Mouse (Mus musculus) spleen, postnatal 10 days (tissue): ENCODE results near the gene Etfbkmt.
"Not testable (repeated sequence)": the region's sequence is repeated elsewhere in the genome, so short reads cannot be mapped to it uniquely, and the experiment has no call there.

ENCODE experiments used
- DNase-seq, 2 experiments: peaks; one replicate each; pipeline ENCODE4 v3.0.0; 2021 to 2022; ENCODE audit warnings: low spot score in 2 of 2

The Etfbkmt gene

DNA sequence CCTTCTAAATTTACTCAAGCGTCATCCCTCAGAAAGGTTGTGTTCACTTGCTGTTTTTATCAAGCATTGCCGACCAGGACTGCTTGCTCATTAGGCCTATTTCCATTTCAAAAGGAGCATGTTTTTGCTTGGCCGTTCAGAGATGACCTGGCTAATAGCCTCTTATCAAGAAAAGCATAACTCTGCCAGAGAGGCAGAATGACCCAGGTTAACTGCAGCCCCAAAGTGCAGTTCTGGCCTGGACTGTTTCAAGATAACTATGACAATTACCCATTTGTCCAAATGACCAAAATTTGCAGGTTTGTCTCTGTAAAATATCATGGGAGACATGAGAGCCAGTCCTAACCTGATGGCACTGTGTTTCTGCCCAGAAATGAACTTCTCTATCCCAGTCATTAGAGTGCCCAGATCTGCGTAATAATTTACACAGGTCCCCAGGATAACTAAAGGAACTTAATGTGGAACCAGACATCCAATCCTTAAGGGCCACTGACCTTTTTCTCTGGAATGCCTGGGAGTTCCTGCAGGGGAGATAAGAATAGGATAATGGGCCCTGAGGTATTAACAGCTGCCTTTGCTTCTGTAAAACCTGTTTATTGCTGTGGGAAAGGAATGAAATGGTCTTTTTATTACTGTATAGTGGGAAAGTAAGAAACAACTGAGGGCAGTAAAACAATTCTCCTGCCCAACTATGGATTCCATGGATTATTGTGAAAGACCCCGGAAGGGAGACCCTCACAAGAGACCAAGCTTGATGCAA is 5.1 kb upstream of the Etfbkmt start:
- no peak for DNase-seq

DNA sequence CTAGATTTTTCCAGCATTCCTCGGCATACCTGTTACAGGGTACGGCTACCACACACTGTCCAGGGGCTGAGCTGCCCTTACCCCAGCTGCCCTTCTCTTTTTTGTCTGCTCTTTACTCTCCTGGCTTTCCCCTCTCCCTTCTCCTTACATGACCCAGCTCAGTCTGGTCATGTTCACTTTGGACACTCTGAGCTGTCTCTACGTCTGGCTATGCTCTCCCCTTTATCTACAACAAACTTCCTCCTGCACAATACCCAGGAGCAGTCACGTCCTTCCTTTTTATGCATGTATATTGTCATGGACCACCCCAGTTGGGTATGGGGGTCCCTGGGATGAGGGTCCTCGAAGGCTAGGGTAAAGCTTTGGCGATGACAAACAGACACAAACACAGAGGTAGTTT is 4.0 kb upstream of the Etfbkmt start:
- no peak for DNase-seq

DNA sequence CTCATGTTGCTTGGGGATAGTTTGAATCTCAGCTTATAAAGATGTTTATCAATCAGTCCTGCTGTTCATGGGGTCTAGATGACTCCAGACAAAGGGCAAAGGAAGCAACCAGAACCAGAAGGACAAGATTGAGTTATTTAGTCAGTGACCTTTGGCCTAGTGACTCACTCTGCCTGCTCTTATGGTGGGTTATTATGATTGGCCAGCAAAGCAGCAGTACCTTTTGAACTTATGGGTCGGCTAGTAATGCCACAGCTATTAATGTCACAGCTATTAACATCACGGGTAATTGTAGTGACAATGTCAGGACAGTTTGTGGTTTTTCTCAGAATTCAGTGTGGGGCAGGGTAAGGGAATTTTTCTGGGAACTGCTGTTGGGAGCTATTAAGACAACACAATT is 1.7 kb upstream of the Etfbkmt start:
- DNase-seq, result no peak

DNA sequence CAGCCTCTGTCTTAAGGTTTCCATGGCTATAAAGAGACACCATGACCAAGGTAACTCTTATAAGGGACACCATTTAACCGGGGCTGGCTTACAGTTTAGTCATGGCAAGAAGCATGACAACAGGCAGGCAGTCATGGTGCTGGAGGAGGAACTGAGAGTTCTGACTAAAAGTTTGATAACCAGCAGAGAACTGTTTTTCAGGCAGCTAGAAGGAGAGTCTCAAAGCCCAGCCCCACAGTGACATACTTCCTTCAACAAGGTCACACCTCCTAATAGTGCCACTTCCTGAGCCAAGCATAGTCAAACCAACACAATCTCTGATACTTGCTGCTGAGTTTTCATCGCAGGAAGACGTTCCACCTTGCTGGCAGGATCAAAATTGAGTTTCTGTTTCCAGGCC is 638 bp upstream of the Etfbkmt start:
- peak in 1 of 2 experiments; percentile 17 for DNase-seq

DNA sequence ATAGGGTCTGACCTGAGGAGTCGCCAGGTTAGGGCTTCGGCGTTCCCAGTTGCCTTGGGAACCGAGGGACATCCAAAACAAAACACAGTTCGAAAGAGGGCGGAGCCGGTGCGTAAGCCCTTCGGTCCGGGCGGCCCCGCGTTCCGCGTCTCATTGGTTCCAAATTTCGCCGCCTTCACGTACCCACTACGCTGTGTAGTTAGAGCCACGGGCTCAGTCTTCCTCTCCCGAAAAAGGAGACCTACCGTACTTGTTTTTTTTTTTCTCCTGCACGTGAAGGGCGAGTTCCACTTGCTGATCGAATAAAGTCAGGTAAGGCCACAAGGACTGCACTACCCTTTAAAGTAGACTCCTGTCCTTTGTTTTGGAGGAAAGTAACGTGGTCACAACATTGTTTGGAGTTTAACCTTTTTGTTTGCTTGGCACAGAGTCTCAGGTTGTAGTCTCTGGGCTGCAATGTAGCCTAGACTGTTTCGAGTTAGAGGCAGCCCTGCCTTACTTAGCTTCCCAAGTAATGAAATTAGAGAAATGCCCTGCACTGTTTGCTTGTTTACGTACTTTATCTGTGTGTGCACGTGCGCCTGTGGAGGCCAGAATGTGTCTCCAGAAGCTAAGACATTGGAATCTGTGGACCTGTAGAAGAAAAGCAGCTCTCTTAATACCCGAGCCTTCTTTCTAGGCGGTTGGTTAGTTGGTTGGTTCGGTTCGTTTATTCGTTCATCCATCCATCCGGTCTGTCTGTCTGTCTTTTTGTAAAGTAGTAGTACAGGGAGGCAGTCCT is 1.9 kb downstream of the Etfbkmt start:
- peak; percentile 82 to 89 for DNase-seq

DNA sequence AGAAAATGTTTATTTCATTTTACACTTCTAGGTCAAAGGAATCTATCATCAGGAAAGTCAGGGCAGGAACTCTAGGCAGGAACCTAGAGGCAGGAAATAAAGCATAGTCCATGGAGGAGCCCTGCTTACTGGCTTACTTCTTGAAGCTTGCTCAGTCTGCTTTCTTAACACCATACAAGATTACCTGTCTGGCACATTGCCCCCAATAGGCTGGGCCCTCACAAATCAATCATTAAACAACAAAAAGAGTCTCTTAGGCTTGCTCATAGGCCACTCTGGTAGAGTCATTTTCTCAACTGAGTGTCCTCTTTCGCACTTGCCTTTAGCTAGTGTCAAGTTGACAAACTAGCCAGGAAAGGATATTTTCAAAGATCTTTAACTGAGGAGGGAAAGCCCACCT is 5.5 kb downstream of the Etfbkmt start:
- no peak for DNase-seq

DNA sequence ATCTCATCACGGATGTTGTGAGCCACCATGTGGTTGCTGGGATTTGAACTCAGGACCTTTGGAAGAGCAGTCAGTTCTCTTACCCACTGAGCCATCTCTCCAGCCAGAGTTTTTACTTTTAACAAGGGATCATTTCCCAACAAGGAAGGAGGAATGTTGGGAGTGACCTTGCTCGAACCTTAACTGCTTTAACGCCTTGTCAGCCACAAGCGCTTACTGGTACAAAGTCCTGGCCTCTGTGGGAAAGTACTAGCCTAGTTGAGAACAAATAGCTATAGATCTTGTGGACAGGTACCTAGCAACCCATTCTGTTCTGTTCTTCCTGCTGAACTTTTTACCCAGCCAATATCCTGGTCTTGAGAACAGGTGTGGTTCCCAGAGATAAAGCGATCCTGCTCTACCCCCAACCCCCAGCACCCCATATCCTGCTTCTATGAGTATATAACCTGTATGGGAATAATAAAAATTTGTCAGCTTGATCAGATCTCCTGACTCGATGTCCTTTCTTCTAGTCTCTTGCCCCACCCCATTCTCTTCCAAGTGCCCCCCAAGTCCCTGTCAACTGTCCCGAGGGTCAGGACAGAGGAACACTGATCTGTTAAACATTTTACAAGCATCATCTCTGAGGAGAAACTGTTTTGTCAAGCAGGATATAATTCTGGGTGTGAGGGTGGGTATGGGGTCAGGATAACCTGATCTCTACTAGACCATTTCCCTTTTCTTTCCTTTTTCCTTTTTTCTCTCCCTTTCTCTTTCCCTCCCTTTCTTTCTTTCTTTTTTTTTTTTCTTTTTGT is 9.0 kb downstream of the Etfbkmt start:
- DNase-seq, result no peak

DNA sequence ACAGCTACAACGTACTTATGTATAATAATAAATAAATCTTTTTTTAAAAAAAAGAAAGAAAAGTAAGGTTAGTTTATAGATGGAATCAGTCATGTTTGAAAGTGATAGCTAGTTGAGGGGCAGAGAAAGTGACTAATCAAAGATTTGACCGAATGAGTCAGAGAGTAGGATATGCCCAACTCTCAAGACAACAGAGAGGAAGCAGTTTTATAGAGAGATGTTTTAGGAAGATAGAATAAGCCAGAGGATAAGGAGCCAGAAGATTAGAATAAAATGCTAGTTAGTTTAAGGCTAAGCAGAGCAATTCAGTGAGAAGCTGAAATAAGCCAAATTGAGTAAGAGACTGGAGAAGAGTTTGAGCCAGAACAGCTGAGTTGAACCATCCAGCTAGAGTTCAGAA is 12.5 kb downstream of the Etfbkmt start:
- no peak for DNase-seq

DNA sequence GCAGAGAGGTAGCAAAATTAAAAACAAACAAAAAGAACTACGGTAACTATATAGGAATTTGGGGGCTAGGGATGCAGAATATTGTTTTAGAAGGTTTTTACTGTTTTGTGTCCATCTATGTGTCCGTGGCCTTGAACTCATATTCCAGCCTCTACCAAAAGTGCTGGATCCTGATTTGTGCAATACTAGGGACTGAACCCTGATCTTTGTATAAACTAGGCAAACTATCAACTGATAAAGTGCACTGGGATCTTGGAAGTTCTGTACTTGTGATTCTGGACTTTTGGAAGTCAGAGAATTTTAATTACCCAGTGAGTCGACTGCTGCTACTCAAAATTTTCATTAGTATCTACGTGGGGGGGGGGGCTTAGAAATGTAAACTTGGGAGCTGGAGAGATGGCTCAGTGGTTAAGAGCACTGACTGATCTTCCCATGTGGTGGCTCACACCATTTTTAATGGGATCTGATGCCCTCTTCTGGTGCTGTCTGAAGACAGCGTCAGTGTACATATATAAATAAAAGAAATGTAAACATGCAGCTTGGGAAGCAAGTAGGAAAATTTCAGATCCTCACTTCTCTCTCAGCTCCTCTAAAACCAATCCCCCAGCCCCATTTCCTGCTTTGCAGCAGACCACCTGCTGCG is 13.9 kb downstream of the Etfbkmt start:
- DNase-seq, result no peak

DNA sequence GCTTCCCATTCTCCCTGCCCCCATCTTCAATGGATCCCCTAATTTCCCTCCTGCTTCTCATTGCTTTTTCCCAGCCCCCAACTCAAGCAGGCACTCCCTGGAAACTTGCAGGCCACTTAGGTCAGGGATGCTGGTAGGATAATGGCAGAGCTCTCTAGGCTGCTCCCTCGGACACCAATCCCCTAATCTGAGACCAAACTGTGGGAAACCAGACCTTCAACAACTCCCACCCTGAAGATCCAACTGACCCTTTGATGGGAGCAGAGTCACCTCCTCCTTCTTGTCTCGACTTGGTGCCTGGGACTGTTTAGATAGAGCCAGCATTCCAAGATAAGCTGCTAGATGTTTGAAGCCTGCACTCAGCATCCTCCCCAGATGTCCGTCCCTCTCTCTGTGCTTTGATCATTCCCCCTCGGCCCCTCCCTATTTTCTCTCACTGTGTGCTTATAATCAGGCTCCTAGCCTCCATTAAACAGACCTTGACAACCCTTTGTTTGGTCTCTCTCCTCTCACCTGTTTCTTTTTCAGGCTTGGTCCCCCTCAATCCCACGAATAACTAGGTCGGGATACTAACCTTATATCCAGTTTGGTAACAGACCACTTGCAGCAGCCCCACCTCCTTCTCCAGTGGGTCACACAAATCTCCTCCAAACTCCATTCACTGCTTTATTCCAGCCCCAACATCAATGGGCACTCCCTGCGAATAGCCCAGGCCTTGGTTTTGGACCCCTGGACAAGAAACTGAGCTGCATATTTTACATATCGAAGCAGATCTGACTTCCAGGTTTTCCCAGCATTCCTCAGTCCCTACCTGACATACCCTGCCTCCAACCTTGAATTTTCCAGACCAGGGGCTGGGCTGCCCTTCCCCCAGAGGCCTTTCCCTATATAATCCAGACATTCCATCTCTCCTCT is 14.7 kb downstream of the Etfbkmt start:
- no peak for DNase-seq

DNA sequence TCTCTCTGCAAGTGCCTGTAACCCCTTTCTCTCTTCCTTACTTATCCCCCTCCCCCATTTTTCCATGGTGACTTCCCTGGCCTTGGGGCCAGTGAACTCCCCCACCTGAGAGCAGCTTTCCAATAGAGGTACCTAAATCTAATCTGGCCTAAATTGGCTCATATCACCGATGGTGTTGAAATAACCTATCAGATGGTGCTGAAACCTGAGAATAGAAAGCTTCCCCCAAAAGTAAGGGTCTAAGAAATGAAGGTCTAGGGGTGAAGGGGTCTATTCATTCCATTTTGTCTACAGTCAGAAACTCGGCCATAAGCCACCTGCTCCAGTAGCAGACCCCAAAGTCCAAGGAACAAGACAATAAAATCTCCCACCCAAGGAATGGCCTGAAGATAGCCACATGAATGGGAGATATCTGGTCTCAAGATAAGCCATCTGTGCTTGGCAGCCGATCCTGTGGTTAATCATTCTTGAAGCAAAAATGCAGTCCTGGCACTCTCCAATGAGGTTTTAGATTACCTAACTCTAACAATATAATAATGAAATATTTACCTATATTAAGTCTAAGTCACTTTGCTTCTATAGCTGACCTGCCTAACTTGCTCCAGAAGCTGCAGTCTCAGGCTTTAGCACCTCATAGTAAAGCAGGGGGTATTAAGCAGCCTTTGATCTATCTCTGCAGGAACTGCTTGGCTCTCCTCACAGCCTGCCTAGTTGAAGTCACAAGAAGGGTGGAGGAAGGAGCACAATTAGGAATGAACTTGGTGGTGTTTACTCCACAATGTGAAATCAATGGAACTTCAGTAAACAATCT is 15.6 kb downstream of the Etfbkmt start:
- no peak for DNase-seq

DNA sequence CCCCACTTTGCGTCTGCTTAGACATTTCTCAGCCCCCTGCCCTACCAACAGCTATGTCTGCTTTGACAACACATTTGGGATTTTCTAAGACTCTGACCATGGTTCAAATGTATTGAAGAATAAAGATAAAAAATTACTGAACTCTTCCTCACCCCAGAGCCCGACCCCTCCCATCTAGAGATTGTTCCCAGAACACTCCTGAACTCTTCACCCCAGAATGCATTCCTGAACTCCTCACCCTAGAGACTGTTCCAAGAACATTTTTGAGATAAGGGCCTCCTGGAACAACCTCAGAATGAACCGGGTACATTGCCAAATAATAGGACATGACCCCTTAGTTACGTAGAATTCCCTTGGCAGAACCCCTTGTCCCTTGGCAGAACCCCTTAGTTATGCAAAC is 27.4 kb downstream of the Etfbkmt start:
- not testable (repeated sequence) for DNase-seq

DNA sequence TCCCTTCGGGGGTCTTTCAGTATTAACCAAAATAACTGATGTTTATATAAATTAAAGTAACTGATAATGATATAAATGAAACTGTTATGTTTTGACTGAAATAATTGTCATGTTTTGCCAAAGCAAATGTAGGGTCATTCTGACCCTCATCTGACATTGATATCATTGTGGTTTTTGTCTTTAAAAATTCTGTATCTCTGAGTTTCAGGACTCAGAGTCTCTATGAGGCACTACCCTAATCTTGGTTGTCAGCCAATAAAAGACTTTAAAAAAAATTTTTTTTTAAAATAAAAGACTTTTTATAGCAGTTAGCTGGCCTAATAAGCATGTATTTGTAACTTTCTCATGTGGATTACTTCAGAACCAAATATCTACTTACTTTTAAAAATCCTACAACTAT is 28.0 kb downstream of the Etfbkmt start:
- no peak for DNase-seq

DNA sequence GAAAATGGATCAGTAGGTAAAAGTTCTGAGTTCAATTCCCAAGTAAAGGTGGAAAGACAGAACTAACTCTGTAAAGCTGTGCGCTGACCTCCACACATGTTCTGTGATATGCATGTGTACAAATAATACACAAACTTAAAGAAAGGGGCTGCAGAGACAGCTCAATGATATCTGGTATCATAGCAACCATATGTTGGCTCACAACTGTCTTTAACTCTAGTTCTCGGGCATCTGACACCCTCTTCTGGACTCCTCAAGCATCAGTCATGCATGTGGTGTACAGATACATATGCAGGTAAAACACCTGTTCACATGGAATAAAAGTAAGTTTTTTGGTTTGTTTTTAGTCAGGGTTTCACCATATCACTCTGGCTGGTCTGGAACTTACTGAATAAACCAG is 28.8 kb downstream of the Etfbkmt start:
- DNase-seq, result no peak

DNA sequence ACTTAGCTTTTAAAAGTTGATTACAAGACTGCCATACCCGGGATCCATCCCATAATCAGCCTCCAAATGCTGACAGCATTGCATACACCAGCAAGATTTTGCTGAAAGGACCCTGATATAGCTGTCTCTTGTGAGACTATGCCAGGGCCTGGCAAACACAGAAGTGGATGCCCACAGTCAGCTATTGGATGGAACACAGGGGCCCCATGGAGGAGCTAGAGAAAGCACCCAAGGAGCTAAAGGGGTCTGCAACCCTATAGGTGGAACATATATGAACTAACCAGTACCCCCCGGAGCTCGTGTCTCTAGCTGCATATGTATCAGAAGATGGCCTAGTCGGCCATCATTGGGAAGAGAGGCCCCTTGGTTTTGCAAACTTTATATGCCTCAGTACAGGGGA is 30.3 kb downstream of the Etfbkmt start:
- not testable (repeated sequence) for DNase-seq

DNA sequence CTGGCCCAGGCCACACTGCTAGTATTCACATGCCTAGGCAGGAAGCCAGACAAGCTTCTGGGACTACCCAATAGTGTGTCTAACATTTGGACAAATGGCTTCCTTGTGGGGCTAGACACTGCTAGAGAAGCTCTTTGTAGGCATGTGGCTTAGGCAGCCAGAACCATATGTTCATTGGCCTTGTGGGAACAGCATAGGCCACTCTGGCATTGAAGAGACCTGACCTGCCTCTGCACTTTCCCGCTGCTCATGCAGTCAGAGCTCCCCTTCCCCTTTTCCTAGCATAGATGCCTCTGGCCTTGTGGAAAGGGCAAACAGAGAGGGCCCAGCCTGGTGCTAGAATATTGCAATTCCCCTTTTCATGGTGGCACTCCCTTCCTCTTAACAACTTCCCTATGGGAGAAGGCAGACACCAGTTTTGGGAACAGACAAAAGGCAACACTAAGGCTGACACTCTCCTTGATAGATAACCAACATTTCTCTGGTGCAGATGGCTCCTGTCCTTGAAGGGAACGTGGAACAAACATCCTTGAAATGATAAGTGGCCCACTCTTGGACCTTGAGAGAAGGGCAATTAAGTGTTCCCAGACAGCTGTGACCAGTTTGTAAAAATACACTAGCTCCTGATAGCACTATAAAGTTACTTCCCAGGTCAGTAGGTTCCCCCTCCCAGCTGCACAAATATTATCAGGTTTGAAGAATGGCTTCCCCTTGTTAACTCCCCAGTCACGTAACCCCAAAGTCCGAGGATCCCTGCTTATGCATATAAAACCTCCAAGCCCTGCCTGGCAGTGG is 34.4 kb downstream of the Etfbkmt start:
- DNase-seq, result no peak

DNA sequence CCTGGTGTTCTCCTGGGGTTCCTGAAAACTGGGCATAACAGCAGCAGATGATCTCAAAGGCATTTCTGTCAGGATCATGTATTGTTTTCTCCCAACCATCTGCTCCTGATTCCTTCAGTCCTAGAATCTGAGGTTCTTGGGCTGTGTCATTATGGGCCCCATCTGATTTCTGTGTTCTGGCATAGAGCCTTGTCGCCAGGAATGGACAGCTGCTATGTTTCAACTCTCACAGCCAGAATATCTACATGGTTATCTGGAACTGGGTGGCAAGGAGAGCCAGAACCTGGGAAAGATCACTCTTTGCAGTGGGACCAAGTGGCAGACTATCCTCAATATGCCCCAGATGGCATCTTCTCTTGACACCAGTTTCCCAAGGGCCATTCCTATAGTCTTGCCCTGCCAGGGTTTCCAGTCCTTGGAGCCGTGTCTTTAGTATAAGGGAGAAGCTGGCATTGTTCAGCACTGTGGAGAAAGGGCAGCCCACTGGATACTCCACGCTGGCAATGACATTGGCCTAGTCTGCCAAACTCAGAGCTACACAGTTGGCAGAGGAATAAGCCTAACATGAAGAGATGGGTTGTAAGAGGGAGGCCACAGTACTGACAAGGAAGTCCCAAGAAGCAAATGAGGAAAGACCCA is 35.4 kb downstream of the Etfbkmt start:
- DNase-seq, result no peak

DNA sequence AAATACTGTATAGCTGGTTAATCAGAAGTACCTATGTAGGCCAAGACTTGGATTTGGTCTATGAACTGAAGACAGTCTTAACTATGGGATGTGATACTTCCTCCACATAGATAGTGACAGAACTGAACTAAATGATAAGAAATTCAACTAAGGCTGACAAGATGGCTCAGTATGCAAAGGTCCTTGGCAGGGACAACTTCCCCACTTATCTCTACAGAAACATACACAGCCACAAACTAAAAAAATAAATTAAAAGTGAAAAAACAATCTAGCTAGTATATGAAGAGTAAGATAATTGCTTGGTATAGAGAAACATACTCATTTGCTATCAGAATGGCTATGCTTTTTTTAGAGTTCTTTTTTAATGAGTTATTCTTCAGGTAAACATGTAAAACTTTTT is 39.4 kb downstream of the Etfbkmt start:
- DNase-seq, result no peak

DNA sequence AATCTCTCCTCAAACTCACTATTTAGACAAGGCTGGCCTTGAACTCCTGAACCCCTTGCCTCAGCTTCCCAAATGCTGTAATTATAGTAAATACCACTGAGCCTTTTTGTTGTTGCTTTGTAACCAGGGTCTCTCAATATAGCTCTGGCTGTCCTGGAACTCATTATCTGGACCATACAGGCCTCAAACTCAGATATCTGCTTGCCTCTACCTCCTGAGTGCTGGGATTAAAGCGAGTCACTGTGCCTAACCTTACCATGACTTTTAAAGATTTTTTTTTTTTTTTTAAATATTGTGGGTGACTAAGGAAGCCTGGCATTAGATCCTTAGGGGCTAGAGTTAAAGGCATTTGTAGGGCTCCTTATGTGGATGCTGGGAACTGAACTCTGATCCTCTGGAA is 44.4 kb downstream of the Etfbkmt start:
- no peak for DNase-seq
